Mouse (Mus musculus) liver, embryonic 14.5 days (tissue): Measurements from ENCODE around the gene Tmem44. TPM values are rescaled to one million over a fixed set of nuclear protein-coding genes. Genes with fewer than 3 reads are reported as not detected.

ENCODE experiments used
- ATAC-seq: fragments of 200-750 bp; cut with Nextera tagmentation; 2 replicates; pipeline ENCODE4 v1.8.0; 2017; ENCODE audit warnings: moderate number of reproducible peaks, mild to moderate bottlenecking, moderate library complexity; ENCODE audit not compliant: insufficient read depth
- DNase-seq, 3 experiments: peaks; one replicate each; pipeline ENCODE4 v3.0.0-alpha.2; 2012 to 2013; ENCODE audit warnings: low read depth in 3 of 3, low spot score in 3 of 3
- H3K27ac ChIP-seq: fragments of 300-500 bp; sonication (generic); 2 replicates; pipeline ENCODE4 v1.5.1; 2014; ENCODE audit warnings: moderate library complexity, mild to moderate bottlenecking, control low read depth, inconsistent platforms
- H3K27me3 ChIP-seq: fragments of 300-500 bp; sonication (generic); 2 replicates; pipeline ENCODE4 v1.6.1; 2014; ENCODE audit warnings: mild to moderate bottlenecking, low read length, moderate library complexity; ENCODE audit not compliant: control insufficient read depth, insufficient read depth
- H3K36me3 ChIP-seq: fragments of 300-500 bp; sonication (generic); replicated peaks from 2 replicates; pipeline ENCODE4 v1.6.1; 2014; ENCODE audit warnings: low read depth; ENCODE audit not compliant: control insufficient read depth, insufficient read depth
- H3K4me1 ChIP-seq, 2 experiments: fragments of 200-500 bp in 1 of 2; fragments of 300-500 bp in 1 of 2; sonication (generic) in 1 of 2; replicated peaks; 2 replicates each; pipeline ENCODE4 v1.6.1; 2012 to 2014; ENCODE audit warnings: antibody characterized with exemption in 1 of 2, inconsistent platforms in 1 of 2, low read length in 1 of 2; ENCODE audit not compliant: control insufficient read depth in 2 of 2, insufficient read depth in 2 of 2
- H3K4me2 ChIP-seq: fragments of 300-500 bp; sonication (generic); 2 replicates; pipeline ENCODE4 v1.6.1; 2014; ENCODE audit warnings: low read depth, mild to moderate bottlenecking, control low read depth, moderate library complexity
- H3K4me3 ChIP-seq, 2 experiments: fragments of 200-500 bp in 1 of 2; fragments of 300-500 bp in 1 of 2; sonication (generic) in 1 of 2; 2 replicates each; pipeline ENCODE4 v1.5.1; 2012 to 2014; ENCODE audit warnings: low read depth in 2 of 2, low read length in 2 of 2, mild to moderate bottlenecking in 2 of 2, control low read depth in 1 of 2, inconsistent platforms in 1 of 2, moderate library complexity in 1 of 2; ENCODE audit not compliant: insufficient read depth in 1 of 2
- H3K9ac ChIP-seq: fragments of 300-500 bp; sonication (generic); replicated peaks from 2 replicates; pipeline ENCODE4 v1.6.1; 2014; ENCODE audit warnings: mild to moderate bottlenecking, control low read depth, moderate library complexity
- H3K9me3 ChIP-seq: fragments of 300-500 bp; sonication (generic); 2 replicates; pipeline ENCODE4 v1.6.1; 2016; ENCODE audit warnings: low read length, mixed read lengths; ENCODE audit not compliant: control insufficient read depth
- CTCF ChIP-seq: IDR thresholded peaks from 2 replicates; pipeline ENCODE4 v1.5.1; 2016; ENCODE audit warnings: antibody characterized with exemption, low read depth, control low read depth
- EP300 ChIP-seq: IDR thresholded peaks from 2 replicates; pipeline ENCODE4 v1.6.1; 2016; ENCODE audit warnings: antibody characterized with exemption, low read depth
- WGBS: fragments of 180-500 bp; shearing (Covaris S2); extraction: QIAGEN DNeasy Blood & Tissue Kit; methylation state at CpG from one replicate; pipeline ENCODE4 v1.1.7; 2014; ENCODE audit not compliant: insufficient replicate concordance; 5-methylcytosine and 5-hydroxymethylcytosine counted together
- polyA plus RNA-seq, 2 experiments: library from polyadenylated mRNA; depleted of rRNA in 1 of 2; stranded (reverse) in 1 of 2; unstranded in 1 of 2; fragments of >200 nt; fragmentation: Nextera tagmentation in 1 of 2; extraction: Ambion mirVana in 1 of 2; gene quantifications; 2 replicates each; pipeline versions ENCODE4 v1.2.1 to v1.2.3; 2012 to 2014

Tmem44 gene
- polyA plus RNA-seq, 2 experiments = 0.46 to 0.85 TPM

DNA sequence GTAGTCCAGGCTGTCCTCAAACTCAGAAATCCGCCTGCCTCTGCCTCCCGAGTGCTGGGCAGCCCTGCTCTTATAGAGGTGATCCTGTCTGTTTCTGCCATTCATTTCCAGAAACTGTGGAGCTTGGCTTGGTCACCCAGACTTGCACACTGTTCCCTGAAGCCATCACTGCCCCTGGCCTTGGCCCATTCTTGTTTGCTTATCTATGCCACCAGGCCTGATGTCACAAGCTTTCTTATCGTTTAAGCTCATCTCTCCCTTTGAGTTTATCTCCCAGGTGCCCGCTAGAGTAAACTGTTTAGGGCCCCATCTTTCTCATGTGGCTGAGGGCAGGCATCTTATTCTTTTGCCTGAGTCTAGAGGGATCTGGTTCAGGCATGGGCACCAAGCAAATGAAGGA lies 5.9 kb downstream of the Tmem44 start:
- Histone ChIP-seq H3K4me1 (peaks cover 0 to 6% of the 10 kb centered on the region in 2 experiments; a peak in 1 of 4 replicates), H3K4me2 (no peak overlapping the region), H3K9me3 (no peaks in the 10 kb centered on the region), H3K9ac (no peak overlapping the region), H3K27me3 (peaks cover 3% of the 10 kb centered on the region), H3K27ac (no peak overlapping the region), H3K36me3 (no peaks in the 10 kb centered on the region), H3K4me3 (no peak overlapping the region)
- TF ChIP-seq EP300 = 0 out of 2 replicates have a peak, but pooled peaks have one; percentile 8
- no peak for TF ChIP-seq CTCF
- DNase-seq (no peak), ATAC-seq (peak; percentile 28; the same call in 1 of the 2 replicates)
- WGBS = 33% methylated on average over 4 of the region's 4 CpGs

DNA sequence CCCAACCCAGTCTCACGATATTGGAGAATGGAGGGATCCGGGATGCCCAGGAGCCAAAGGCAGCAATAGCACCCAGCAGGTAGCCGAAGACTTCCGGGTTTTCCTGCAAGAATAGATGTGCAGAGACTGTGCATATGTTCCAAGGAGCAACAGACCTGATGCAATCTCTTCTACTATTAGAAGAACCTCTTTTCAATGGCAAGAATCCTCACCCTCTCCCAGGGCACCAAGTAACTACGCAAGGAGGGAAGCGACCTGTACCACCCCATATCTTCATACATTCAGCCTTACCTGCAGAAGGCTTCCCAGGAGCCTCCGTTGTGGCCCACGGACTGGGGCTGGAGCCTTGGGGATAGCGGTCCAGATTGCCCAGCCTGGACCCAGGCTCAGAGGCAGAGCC lies 7.3 kb downstream of the Tmem44 start:
- Histone ChIP-seq H3K9ac (no peak overlapping the region), H3K27ac (no peak overlapping the region), H3K4me3 (no peak overlapping the region), H3K4me1 (peaks cover 0 to 6% of the 10 kb centered on the region in 2 experiments; a peak in 1 of 4 replicates), H3K9me3 (no peaks in the 10 kb centered on the region), H3K36me3 (no peaks in the 10 kb centered on the region), H3K4me2 (no peak overlapping the region), H3K27me3 (no peaks in the 10 kb centered on the region; the same call in none of the 2 replicates)
- DNase-seq = no peak
- WGBS = 74% methylated on average over 9 of the region's 9 CpGs
- no peak for TF ChIP-seq CTCF
- TF ChIP-seq EP300 = no peak
- ATAC-seq = no peak

DNA sequence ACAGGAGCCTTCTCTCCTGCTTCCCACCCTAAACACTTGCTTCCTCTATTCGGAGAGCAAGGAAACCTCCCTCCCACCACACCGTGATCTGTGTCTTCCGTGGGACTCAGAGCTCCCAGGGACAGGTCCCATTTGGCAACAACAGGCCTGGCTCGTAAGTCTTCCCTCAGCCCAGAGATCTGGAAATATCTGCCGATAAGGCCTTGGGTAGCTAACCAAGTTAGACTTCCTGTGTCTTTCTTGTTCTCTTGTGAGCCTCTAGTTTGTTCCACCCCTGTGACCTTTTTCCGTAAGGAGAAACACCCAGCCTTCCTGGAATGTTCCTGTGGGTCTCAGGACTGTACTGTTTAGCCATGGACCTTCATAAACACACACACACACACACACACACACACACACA lies 7.8 kb downstream of the Tmem44 start:
- DNase-seq (no peak), ATAC-seq (no peak)
- Histone ChIP-seq H3K4me1 (peaks cover 0 to 6% of the 10 kb centered on the region in 2 experiments; a peak in 1 of 4 replicates), H3K27ac (no peak overlapping the region), H3K4me3 (no peak overlapping the region), H3K9me3 (no peaks in the 10 kb centered on the region), H3K36me3 (no peaks in the 10 kb centered on the region), H3K4me2 (no peak overlapping the region), H3K27me3 (no peaks in the 10 kb centered on the region; the same call in 1 of the 2 replicates), H3K9ac (no peak overlapping the region)
- no peak for TF ChIP-seq CTCF
- no peak for TF ChIP-seq EP300
- 56% methylated on average over 6 of the region's 6 CpGs for WGBS

DNA sequence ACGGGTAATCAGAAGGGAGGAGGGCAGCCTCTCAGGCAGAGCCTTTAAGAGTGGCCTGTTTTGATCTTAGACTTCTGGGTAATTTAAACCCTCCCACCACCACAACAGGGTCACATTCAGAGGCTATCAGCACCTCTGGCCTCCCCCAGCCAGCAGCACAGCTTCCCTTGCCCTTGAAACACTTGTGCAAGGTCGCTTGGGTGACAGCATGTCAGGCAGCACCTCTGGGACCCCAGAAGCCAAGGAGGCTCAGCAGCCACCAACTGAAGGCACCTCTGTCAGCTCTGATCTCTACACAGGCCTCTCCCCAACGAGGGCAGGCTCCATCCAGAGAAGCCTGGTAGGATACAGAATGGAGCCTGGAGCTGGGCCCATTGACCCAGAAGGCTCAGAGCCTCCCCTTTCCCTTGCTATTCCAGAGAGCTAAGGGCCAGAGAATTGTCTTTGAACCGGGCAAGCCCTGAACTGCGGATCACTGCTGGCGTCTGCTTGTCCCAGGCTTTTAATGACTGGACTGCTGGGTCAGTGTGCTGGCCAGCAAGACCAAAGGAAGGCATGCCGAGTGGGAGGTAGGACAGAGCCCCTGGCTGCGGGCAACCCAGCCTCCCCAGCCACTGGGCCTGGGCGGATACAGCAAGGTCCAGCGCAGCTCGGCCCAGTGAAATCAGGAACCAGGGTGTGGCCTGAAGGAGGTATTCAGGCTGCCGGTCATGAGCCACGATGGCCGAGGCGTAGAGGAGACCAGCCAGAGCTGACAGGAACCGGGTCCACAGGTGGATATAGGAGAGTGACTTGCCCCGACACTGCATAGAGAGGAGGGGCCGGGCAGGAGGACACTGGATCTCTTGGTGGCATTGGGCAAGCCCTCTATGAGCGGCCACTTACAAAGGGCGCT lies 10.3 kb downstream of the Tmem44 start:
- Histone ChIP-seq H3K27me3 (no peaks in the 10 kb centered on the region; the same call in 1 of the 2 replicates), H3K36me3 (no peaks in the 10 kb centered on the region), H3K9me3 (no peaks in the 10 kb centered on the region), H3K9ac (no peak overlapping the region), H3K4me3 (no peak overlapping the region), H3K4me2 (no peak overlapping the region), H3K4me1 (peaks cover 0 to 6% of the 10 kb centered on the region in 2 experiments; a peak in 1 of 4 replicates), H3K27ac (no peak overlapping the region)
- DNase-seq (no peak), ATAC-seq (no peak)
- 60% methylated on average over 20 of the region's 20 CpGs for WGBS
- TF ChIP-seq CTCF = no peak

DNA sequence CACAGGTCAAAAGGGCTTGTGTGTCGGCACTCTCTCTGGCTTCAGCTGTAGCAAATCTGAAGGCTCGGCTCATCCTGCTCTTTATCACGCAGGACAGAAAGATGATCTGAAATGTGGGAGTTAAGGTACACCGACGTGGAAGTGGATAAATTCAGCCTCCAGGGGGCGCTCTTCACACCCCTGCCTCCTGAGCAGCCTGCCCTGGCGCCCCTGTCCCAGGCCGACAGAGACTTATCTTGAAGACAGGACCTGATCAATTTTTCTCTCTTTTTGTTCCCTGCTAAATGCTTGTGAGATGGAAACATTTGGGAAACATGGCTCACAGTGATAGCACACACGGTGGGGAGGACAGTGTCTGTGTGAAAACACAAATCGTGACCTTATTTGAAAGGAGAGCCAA lies 11.2 kb downstream of the Tmem44 start:
- Histone ChIP-seq H3K4me1 (no peaks in the 10 kb centered on the region), H3K27me3 (no peaks in the 10 kb centered on the region; the same call in 1 of the 2 replicates), H3K9me3 (no peaks in the 10 kb centered on the region), H3K4me2 (no peak overlapping the region), H3K9ac (no peak overlapping the region), H3K4me3 (no peak overlapping the region), H3K27ac (no peak overlapping the region), H3K36me3 (no peaks in the 10 kb centered on the region)
- no peak for DNase-seq
- TF ChIP-seq EP300 = no peak
- TF ChIP-seq CTCF = peak; percentile 92
- WGBS = 21% methylated on average over 10 of the region's 10 CpGs
- ATAC-seq = no peak
